Mouse (Mus musculus): ENCODE results near the gene Cd300c.

- TF ChIP-seq CTCF (IDR thresholded peaks at IDR 0.05; ENCODE audit: low read depth, low read length) = no peak
- TF ChIP-seq POLR2A (IDR thresholded peaks at IDR 0.05; ENCODE audit: extremely low read depth, insufficient read depth, low read length) = no peak
Measured at GRCm38 (mm10) chr11:114917120-114917519, 51.8 kb downstream of the Cd300c start.

Measured in liver, adult 2 months (tissue).